Mouse (Mus musculus): ENCODE data around the gene F2rl1.
"Not testable (repeated sequence)": the region's sequence is repeated elsewhere in the genome, so short reads cannot be mapped to it uniquely, and the experiment has no call there.

The F2rl1 gene

DNA sequence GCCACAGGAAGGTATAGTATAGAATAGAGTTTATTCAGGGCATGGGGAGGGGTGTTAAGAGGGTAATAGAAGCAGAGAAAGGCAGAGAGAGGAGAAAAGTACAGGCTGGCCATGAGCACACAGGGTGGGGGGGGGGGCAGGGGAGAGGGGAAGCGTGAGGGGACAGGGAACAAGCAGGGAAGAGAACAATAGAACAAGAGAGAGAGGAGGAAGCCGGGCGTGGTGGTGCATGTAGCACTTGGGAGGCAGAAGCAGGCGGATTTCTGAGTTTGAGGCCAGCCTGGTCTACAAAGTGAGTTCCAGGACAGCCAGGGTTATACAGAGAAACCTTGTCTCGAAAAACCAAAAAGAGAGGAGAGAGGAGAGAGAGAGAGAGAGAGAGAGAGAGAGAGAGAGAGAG, 8.1 kb upstream of the F2rl1 start:
- DNase-seq: not testable (repeated sequence)

DNA sequence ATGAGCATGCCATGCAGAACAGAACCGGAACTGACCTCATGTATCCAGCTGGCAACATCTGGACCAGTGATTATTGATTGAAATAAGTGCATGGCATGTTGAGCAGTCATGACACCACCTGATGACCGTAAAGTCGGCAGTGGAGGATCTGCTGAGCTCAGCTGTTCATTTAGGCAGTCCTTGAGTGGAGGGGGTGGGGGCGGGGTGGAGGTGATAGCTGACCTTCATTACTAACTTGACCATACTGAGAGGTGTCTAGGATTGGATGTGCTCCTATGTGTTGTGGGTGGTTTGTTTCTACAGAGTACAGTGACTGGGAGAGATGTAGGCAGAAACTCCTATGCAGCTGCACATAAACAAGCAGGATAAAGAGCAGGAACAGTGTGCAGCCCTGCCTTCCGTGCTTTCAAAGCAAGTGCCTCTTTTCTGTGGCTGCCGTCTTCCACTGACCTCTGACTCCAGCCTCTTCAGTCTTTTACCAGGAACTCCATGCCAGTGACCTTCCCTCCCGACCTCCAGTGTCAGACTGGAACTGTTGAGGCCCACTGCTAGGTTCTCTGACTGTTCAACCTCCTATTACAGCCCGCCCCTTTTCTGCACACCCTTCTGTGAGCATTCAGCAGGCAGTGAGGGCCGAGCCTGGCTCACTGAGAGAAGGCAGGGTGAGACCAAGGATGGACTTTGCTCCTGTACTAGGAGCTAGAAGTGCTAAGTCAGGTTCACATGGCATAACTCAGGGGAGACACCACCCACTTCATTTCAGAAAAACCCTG, 6.4 kb upstream of the F2rl1 start:
- no peak for DNase-seq

DNA sequence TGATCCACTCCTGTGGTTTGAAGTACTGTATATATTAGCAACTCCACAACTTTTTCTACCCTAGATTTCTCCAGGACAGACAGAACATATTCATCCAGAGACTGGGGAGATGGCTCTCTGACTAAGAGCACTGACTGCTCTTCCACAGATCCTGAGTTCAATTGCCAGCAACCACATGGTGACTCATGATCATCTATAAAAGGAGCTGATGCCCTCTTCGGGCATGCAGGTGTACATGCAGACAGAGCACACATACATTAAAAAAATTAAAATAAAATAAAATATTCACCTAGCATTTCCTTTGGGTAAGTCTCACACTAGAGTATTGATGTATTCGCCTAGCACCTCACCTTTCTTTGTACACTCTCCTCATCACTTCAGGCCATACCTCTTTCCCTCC, 4.2 kb upstream of the F2rl1 start:
- no peak for DNase-seq

DNA sequence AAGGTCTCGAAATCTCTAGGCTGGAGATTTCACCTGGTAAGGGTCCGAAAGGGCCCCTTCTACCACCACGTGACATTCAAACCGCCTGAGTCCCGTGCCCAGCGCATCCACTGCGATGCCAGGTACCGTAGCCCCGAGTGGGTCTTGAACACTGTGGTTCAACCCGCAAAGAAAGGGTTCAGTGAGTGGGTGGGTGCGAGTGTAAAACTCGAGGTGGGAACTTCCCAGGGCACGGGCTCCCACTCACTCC, 678 bp downstream of the F2rl1 start:
- no peak for DNase-seq

DNA sequence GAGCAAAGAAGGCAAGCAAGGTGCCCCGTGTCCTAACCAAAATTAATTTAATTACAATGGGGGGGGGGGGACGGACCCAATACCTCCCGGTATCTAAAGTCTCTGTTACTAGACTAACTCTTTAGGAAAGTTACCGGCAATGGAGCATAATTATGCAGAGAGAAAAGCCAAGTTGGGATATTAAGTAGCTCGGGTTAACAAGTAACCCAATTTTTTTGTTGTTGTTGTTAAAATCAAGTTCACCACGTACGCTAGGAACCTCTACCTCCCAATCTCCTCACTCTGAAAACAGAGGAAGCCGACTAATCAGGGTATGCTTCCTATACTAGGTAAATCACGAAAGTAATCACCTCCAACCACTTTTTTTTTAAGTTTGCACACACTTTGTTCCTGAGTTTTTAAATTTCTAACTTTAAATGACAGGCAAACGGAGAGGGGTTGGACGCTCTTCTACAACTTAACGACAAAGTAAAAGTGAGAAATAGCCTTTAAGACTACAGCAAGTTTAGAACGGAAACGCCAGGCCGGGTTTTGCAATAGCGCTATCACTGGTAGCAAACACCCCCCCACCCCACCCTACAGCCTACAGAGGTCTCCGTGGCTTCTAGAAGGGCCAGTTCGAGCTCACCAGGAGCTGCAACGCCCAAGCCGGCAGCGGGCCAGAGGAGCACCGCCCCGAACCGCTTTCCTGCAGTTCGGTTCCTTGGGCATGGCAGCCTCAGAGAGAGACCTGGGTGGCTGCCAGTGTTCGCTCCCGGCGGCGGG, 1.2 kb downstream of the F2rl1 start:
- no peak for DNase-seq

DNA sequence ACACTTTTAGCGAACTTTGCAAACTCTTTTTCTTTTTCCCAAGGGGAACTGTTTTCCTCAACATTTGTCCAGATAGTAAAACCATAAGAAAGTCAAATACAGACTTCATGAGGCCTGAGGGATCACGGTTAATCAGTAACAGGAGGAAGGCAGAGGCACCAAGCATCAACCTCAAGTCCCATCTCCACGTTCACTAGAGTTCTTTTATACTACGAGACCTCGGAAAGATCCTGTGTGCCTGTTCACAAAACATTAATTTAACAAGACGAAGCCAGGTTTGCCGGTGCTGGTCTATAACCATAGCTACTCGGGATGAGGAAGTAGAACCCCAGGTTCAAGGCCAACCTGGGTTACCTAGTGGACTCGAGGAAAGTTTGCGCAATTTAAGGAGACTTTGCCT, 2.9 kb downstream of the F2rl1 start:
- no peak for DNase-seq

DNA sequence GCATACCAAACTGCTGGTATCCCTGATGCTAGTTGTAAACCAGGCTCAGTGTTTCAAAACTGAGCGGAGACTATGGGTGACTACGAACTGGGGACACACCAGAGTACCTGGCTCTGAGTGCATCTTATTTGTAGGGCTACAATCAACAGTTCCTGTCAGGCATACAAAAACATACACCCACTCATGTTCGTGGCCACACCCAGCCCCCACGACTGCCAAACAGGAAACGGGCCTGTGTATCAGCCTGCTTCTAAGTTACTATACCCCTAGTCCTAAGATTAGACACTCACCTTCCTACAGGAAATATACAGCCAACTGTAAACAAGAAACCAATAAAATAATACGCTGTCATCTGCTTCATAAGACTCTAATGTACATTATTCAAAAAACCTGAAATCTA, 4.0 kb downstream of the F2rl1 start:
- no peak for DNase-seq

DNA sequence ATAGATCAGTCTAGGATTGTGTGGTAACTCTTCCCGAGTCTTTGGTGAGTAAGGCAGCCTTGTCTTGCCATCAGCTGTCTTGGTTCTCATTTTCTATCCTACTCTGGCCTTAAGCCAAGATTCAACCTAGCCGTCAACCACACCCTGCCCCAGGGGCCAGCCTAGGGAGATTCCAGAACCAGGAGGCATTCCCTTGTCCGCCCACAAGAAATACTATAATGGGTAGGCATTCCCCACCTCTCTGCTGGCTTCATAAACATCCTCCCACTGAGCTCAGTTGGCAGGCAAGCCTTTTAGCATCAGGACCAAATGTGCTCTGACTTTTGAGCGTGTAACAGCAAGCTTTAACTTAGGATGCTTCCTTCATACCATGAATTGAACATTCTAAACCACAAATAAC, 10.3 kb downstream of the F2rl1 start:
- DNase-seq: no peak

DNA sequence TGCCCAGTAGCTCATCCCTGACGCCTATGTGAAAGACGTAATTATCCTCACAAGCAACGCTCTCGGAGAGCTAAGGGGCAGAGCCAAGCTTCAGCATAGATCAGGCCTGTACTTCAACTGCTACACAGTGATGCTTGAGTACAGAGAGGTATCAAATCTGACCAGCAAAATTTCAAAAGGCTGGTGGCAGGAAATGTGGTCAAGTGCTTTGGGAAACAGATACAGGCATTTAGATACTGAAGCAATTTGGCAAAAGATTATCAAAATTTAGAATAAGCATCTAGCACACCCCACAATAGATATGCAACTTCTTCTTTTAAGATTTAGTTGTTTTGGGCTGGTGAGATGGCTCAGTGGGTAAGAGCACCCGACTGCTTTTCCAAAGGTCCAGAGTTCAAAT, 15.0 kb downstream of the F2rl1 start:
- no peak for DNase-seq

DNA sequence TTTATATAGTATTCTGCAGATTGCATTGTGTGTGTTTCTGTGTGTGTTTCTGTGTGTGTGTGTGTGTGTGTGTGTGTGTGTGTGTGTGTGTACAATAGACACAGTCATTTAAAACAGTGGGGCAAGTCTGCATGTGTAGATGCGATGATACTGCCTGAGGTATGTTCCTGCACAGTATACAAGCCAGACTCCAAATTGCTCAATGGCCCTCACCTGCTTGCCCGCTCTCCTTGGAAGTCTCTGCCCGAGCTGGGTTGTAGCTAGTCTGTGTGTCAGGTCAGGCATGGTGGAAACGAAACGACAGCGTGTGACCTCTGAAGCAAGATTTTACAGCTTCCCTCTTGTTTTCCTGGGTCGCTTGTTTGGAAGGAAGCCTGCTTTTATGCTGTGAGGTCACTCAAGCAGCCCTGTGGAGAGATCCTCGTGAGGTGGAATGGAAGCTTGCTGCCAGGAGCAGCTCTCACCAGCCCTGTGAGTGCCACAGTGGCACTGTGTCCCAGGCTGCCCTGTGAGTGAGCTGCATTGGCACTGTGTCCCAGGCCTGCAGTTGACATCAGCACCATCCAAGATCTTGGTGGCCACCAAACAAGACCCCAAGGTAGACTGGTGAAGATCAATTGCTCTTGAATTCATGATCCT, 21.6 kb downstream of the F2rl1 start:
- DNase-seq: no peak

DNA sequence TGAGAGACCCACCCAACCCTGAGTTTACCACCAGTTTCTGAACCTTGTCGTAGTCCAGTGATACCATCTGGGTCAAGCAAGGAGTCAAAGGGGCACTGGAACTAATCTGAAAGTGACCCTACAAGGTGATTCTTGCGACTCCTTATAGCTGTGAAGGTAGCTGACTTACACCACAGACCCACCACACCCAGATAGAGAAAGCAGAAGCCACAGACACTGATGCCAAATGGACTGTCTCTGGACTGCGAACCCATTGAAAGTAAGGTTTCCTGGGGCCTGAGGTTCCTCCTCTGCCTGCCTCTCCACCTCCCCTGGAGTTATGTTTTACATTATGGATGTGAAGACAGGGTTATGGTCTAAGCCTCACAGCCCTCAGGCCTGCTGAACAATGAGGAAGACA, 28.4 kb downstream of the F2rl1 start:
- DNase-seq: no peak

DNA sequence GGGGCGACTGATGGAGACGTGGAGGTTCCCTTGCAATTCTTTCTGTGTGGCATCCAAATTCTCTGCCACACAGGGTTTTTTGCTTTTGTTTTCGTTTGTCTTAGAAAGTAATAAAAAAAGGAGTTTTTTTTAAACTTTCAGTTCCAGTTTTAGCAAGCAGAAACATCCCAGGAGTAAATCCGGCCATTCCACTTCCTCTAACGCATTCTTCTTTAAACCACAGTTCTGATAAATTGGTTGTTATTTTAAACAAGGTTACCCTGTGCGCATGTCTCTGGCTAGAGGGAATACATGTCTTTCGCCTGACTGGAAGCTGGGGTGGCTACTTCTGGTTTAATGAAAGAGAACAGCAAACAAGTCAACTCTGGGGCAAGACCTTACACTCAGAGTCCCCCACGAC, 30.2 kb downstream of the F2rl1 start:
- no peak for DNase-seq

DNA sequence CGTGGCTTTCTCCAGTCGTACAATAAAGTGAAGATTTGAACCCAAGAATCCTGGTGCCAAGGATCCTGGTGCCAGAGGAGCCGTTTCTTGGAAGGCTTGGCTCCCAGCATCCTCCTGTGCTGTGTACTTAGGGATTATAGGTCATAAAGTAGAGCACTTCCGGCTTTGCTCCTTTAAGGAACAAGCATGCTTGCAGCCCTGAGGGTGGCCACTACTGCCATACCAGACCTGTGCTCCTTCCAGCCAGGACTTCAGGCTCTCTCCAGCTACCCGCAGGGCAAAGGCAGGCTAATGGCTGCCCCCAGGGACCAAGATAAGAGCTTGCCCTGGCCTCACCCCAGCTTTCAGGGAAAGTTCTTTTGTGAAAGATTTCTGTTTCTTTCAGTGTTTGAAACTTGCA, 31.7 kb downstream of the F2rl1 start:
- no peak for DNase-seq

DNA sequence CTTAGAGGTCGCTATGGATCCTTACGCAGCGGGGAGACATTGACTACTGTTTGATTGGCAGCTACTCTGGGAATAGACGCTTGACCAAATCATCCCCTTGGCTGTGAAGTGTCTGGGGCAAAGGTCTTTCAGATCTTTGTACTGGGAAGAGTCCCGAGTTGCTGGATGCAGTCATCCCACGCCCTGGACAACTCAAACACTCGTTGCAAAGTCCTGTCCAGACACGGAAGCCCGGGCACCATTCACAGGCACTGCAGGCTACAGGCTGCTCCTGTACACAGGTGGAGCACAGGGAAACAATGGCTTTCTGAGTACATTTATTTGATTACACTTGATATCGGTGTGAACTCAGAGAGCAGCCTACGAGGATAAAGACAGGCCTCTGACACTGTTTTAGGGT, 33.7 kb downstream of the F2rl1 start:
- no peak for DNase-seq

DNA sequence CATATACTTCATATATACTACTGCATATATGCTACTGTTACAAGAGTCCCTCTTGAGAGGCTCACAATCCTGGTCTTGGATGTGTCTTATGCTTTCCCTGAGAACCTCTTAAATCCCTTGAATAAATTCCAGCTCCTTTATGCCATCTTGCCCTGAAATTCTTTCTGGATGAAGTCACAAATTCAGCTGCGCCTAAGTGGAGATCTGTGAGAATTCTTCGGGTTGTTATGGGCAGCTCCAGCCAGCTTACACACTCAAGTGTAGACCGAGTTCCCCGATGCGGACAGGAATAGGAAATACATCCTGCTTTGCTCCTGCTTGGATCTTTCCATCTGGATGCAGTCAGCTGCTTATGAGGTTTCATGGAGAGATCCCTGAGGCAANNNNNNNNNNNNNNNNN, 40.4 kb downstream of the F2rl1 start:
- no peak for DNase-seq

DNA sequence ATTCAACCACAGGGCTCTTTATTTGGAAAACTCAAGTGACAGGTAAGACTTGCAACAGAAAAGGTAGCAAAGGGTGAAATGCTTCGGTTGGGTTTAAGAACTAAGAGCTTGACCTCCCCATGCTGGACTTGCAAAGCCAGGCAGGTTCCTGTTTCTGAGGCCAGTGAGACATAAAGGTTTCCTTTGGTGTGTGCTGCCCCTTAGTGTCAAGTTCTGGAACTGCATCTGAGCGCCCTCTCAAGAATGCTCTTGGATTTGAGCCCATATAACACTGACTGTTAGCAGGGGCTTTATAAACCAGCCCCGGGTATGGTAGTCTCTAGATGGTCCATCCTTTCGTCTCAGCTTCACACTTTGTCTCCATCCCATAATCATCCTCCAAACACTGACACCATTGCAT, 43.6 kb downstream of the F2rl1 start:
- peak; percentile 45 for DNase-seq

DNA sequence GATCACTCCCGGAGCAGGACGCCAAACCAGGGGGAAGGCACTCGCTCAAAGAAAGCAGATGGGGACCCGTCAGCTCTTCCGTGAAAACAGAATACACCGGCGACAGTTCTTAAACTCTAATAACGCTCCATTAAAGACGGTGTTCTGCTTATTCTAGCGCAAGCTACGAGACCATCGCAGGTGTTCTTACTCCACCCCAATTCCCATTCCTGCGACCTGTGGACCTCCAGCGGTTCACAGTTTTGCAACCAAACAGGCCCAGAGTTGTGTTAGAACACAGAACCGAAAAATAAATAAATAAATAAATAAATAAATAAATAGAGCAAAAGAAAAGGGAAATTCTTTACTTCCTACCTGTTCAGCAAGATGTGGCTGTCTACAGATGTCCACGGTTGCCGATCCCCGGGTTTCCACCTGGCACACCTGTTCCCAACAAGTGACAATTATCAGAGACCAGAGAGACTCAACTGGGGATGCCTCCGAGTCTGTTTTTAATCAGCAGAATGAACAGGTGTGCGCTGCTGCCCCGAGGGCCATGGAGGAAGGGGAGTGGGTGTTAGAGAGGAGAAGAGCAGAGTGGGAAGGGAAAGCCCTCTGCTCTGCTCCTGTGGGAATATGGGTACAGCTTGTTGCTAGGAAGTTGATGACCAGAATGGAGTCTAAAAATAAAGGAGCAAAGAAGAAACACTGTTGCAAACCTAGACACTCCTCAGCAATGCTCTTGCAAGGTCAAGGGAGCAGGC, 46.2 kb downstream of the F2rl1 start, which contains the start of gene S100z:
Gene S100z (minus strand): TSS at position 51 of the 743 bp plus-strand sequence.
- no peak for DNase-seq

DNA sequence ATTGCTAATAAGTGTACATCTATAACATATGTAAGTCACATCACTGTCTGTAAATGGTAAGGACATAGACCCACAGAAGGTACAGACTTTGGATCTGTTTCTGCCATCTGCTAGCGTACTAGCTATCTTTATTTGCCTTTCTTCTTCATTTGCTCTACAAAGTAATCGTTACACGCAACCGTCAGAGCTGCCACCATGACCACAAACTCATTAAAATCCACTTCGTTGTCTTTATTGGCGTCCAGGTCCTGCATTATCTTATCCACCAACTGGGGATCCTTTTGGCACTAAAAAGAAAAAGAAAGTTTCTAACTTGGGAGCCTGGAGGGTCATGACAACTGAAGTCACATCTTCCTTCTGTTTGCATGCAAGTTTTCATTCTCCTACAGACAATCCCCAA, 47.9 kb downstream of the F2rl1 start:
- no peak for DNase-seq

DNA sequence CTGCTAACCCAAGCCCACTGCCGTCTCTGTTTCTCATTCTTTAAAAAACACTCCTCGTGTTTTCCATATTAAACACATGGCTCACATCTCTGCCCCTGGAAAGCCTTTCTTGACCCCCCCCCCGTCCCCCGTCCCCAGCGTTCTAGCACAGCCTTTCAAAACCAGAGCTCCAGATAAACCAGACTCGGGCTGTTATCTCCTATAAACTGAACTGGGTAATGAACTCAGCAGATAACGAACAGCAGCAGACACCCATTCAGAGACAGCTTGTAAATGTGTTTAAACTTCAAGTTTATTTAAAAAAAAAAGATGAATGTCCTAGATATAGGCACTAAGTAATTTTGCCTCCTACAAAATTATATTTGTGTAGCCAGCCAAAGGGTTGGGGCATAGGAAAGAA, 49.9 kb downstream of the F2rl1 start:
- no peak for DNase-seq

DNA sequence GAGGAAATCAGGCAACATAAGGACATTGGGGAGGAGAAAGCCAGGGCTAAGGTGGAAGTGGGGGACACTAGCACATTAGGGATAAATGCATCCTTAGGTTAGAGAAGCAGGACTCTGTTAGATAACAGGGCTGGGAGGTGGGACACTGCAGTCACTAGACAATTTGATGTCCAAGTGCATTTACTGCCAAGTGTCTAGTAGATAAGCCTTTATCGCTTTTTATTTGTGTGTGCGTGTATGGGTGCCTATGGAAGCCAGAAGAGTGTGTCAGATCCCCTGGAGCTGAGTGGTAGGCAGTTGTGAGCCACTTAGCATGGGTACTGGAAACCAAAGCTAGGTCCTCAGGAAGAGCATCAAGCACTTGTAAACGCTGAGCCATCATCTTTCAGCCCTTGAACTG, 50.7 kb downstream of the F2rl1 start:
- DNase-seq: no peak

DNA sequence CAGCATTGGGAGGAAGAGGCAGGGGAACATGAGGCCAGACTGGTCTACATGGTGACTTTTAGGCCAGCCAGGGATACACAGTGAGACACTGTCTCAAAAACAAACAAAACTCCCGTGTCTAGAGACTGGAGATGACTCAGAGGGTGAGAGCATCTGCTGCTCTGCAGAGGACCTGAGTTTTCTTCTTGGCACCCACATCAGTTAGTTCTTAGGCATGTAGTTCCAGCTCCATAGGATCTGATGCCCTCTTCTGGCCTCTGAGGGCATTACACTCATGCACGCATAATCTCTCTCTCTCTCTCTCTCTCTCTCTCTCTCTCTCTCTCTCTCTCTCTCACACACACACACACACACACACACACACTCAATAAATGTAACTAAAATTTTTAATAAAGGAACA, 54.1 kb downstream of the F2rl1 start:
- DNase-seq: no peak
